17 mouse cellular contexts compared by ENCODE assay signal in genomic region chr5:148372005-148372917, GRCm38 (mm10). TPM values are rescaled to one million over a fixed set of nuclear protein-coding genes. Genes with fewer than 3 reads are reported as not detected.
DNase-seq lines count a peak whose midpoint lies in the region; ATAC-seq and TF ChIP-seq lines count a peak whose summit lies in the region.
"Had no signal": no experiment of that assay in that cellular context is flagged by ENCODE, and none has a peak within 500 bp of the region (broad histone marks: within the 10 kb centered on the region; RNA-seq: fewer than 3 reads in every experiment).

No protein-coding gene starts in this region.

- peak; percentile 16; the same call in 1 of the 2 replicates for TF ChIP-seq CTCF in kidney, postnatal 0 days (IDR thresholded peaks at IDR 0.05; ENCODE audit: low read depth)

- H3K4me2 ChIP-seq in kidney, postnatal 0 days (ENCODE audit: low read length) = no peak overlapping the region
- H3K4me2 ChIP-seq: intestine, embryonic 15.5 days; liver, embryonic 13.5 days; neural tube, embryonic 13.5 days had no signal

- no peaks in the 10 kb centered on the region for H3K36me3 ChIP-seq in kidney, postnatal 0 days (ENCODE audit: insufficient read depth, low read length)
- H3K36me3 ChIP-seq: neural tube, embryonic 13.5 days had no signal

- H3K4me1 ChIP-seq in kidney, postnatal 0 days (replicated peaks; ENCODE audit: insufficient read depth, low read length) = 0 out of 2 replicates have a peak, but pooled peaks cover 12% of the 10 kb centered on the region
- H3K4me1 ChIP-seq: liver, embryonic 13.5 days; neural tube, embryonic 13.5 days had no signal

- peak; percentile 68 for DNase-seq in adrenal gland, adult 2 months
- no peak for DNase-seq in adrenal gland, postnatal 36 days
- peak; percentile 86 for DNase-seq in kidney, postnatal 0 days (ENCODE audit: low spot score)
- DNase-seq in kidney, postnatal 14 days = no peak
- peak; percentile 25 for DNase-seq in NIH3T3 (ENCODE audit: low read depth)
- DNase-seq in frontal cortex, postnatal 25 days (ENCODE audit: low spot score in 2 of 2) = no peak
- DNase-seq: cerebellum, postnatal 14 days; forebrain, postnatal 0 days; gastrocnemius, postnatal 10 days; left cerebral cortex, postnatal 4 days; liver, embryonic 13.5 days; retina, postnatal 1 day had no signal

- H3K27me3 ChIP-seq in kidney, postnatal 0 days (ENCODE audit: insufficient read depth, low read length) = no peaks in the 10 kb centered on the region
- H3K27me3 ChIP-seq: intestine, embryonic 15.5 days; liver, embryonic 13.5 days; neural tube, embryonic 13.5 days had no signal

- no peak overlapping the region for H3K9ac ChIP-seq in kidney, postnatal 0 days (ENCODE audit: low read depth, low read length)
- H3K9ac ChIP-seq: forebrain, postnatal 0 days; intestine, embryonic 15.5 days; liver, embryonic 13.5 days; neural tube, embryonic 13.5 days had no signal

- H3K27ac ChIP-seq in kidney, postnatal 0 days = no peak overlapping the region
- H3K27ac ChIP-seq: heart, embryonic 10.5 days; intestine, embryonic 15.5 days; liver, embryonic 13.5 days; neural tube, embryonic 13.5 days had no signal

- H3K4me3 ChIP-seq in kidney, postnatal 0 days (replicated peaks; ENCODE audit: low read depth, low read length) = no peak overlapping the region
- H3K4me3 ChIP-seq: heart, embryonic 10.5 days; intestine, embryonic 15.5 days; liver, embryonic 13.5 days; neural tube, embryonic 13.5 days had no signal

- no peak; the same call in 1 of the 2 replicates for ATAC-seq in kidney, postnatal 0 days (replicated peaks; ENCODE audit: low FRiP score, low read depth)
- ATAC-seq in inflammation-experienced regulatory T-cells, adult 6 months = peak; percentile 57
- ATAC-seq in frontal cortex, adult (ENCODE audit: low TSS enrichment) = no peak
- ATAC-seq: forebrain, postnatal 0 days; intestine, embryonic 15.5 days had no signal

- H3K9me3 ChIP-seq in kidney, postnatal 0 days (replicated peaks; ENCODE audit: low read length) = no peaks in the 10 kb centered on the region
- H3K9me3 ChIP-seq: intestine, embryonic 15.5 days; liver, embryonic 13.5 days had no signal

- 40% methylated on average over 12 of the region's 12 CpGs for WGBS in kidney, postnatal 0 days

RNA-seq across cellular contexts. Expression of gene Slc7a1, which starts 27.4 kb away (rescaled TPM):
- total RNA-seq in adrenal gland, adult 2 months (2021) = 10 to 100 TPM; 72.9 to 82.5 TPM
- 19.1 and 30.8 TPM in 2 replicates for polyA plus RNA-seq in adrenal gland, adult 2 months (2012; rRNA removed)
- 100 to 1,000 TPM; 103 to 112 TPM for total RNA-seq in adrenal gland, postnatal 36 days (2021)
- polyA plus RNA-seq in kidney, postnatal 0 days (2015; fragmentation: Nextera tagmentation; extraction: Ambion mirVana) = 12.3 and 12.7 TPM in 2 replicates
- polyA plus RNA-seq in inflammation-experienced regulatory T-cells, adult 6 months (2017; shearing (Covaris generic)) = 10 to 100 TPM in 2 of 3 experiments, 1 to 10 TPM in 1; 8.5 to 21.4 (median 11.4) TPM

Comparison
In these comparisons a context has a peak if more than half of its experiments do, and no peak if none do; other contexts are left out.
1. DNase-seq: peak in adrenal gland, adult 2 months (single experiment), kidney, postnatal 0 days (single experiment) and NIH3T3 (single experiment); none in adrenal gland, postnatal 36 days (0 of 2), kidney, postnatal 14 days (single experiment) and frontal cortex, postnatal 25 days (0 of 2).